Mouse (Mus musculus) T-helper 2 cell (primary cell): ENCODE data around the gene Zfp617.

ENCODE experiments used
- in situ Hi-C: fragments of 300-600 bp; cut with MboI, MseI; formaldehyde crosslinking; loops from one replicate; pipeline ENCODE4 v1.15.1; 2025; ENCODE audit warnings: high pct_unique_total_duplicates

The Zfp617 gene

DNA sequence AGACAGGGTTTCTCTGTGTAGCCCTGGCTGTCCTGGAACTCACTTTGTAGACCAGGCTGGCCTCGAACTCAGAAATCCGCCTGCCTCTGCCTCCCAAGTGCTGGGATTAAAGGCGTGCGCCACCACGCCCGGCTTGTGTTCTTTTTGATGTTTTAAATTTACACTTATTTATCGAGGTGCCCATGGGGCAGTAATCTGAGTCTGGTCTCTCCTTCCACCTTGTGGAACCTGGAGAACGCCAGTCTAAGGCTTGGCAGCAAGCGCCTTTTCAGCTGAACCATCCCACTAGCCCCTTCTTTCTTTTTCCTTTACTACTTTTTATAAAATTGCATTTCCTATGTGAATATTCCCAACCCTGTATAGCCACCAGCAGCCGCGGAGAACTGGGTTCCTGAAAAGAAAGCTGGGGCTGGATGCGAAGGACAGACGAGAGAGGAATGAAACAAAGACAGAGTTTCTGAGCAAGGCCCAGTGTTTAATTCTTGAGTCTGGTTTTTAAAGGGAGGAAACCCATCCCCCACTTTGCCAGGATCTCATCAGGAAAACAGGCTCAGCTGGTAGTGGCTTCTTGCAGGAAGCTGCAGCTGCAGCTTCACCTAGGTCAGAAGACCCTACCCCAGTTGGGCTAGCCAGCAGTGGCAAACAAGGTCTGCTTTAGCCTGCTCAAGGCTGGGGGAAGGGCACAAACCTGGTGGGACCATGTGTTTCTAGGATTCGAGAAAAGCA is 43.2 kb downstream of the Zfp617 start:
- in situ Hi-C loops, result loop anchor here (5.0 kb wide), 1 partner anchor 74 kb away; no protein-coding TSS in a partner anchor

DNA sequence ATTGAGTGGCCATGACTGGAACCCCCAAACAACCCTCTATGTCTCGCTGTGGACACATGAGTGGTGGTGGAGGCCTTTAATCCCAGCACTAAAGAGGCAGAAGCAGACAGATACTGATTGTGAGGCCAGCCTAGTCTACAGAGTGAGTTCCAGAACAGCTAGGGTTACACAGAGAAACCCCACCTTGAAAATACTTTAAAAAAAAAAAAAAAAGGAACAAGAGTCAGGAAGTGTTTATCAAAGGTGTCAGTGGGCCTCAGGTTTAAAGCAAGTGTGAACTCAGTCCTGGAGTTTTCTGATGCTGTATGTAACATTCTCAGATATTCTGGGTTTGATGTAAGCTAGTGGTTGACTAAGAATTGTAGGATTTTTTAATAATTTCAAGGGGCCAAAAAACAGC is 44.1 kb downstream of the Zfp617 start:
- in situ Hi-C loops, result loop anchor here (5.0 kb wide), 1 partner anchor 75 kb away; no protein-coding TSS in a partner anchor

GRCm38 (mm10) chr8:71952961-71953700 is 44.7 kb downstream of the Zfp617 start:
- in situ Hi-C loops, result loop anchor here (5.0 kb wide), 1 partner anchor 76 kb away; no protein-coding TSS in a partner anchor

GRCm38 (mm10) chr8:71954666-71955065 is 46.2 kb downstream of the Zfp617 start:
- in situ Hi-C loops, result loop anchor here (5.0 kb wide), 1 partner anchor 77 kb away; no protein-coding TSS in a partner anchor

DNA sequence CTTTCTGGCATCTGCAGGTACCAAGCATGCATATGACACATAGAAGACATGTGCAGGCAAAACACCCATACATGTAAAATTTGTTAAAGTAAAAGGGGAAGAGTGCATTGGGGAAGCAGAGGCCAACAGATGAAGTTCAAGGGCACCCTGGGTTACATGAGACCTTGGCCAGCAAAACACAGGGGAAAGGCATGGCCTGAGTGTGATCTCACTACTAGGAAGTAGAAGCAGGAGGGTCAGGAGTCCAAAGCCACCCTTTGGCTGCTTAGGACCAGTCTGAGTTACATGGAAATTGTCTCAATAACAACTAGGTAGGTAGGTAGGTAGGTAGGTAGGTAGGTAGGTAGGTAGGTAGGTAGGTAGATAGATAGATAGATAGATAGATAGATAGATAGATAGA is 52.0 kb downstream of the Zfp617 start:
- in situ Hi-C loops, result no loop called here

DNA sequence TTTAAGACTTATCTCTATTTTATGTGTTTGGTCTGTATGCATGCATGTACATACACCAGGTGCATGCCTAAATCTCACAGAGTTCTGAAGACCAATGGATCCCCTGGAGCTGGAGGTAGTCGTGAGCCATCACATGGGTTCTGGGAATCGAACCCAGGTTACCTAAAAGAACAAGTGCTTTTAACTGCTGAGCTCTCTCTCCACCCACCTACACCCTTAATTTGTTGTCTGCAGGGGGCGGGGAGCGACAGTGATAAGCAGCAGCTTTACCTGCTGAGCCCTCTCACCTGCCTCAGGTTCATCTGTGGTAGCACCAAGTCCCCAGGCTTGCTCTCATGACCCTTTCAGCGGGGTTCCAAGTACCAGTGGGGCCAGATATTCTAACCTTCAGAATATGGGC is 53.4 kb downstream of the Zfp617 start:
- in situ Hi-C loops, result no loop called here

DNA sequence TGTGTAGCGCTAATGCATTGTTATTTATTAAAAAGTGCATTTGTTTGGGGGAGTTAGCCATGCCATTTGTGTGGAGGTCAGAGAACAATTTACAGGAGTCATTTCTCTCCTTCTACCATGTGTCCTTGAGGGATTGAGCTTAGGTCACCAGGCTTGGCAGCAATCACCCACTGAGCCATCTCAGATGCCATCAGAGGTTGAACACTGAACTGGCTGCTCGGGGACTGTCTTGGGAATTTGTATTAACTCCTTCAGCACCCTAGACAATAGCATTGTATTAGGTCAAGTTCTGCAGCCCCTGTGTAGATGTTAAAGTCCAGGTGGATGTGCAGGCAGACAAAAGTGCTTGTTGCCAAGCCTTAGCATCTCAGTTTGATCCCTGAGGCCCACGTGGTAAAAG is 55.6 kb downstream of the Zfp617 start:
- in situ Hi-C loops, result no loop called here

DNA sequence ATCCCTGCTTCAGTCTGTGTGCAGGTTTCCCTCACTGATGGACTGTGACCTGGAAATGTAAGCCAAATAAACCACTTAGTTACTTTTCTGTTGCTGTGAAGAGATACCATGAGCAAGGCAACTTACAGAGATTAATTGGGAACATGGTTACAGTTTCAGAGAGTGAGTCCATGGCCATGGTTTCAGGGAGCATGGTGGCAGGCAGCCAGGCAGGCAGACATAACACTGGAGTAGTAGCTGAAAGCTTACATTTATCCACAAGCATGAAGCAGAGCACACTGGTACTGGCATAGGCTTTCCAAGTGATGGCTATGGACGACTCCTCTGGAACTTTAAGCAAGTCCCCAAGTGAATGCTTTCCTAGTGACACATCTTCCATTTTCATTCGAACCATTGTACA is 56.7 kb downstream of the Zfp617 start:
- in situ Hi-C loops, result no loop called here

GRCm38 (mm10) chr8:71966411-71966810 is 58.0 kb downstream of the Zfp617 start:
- in situ Hi-C loops, result no loop called here

DNA sequence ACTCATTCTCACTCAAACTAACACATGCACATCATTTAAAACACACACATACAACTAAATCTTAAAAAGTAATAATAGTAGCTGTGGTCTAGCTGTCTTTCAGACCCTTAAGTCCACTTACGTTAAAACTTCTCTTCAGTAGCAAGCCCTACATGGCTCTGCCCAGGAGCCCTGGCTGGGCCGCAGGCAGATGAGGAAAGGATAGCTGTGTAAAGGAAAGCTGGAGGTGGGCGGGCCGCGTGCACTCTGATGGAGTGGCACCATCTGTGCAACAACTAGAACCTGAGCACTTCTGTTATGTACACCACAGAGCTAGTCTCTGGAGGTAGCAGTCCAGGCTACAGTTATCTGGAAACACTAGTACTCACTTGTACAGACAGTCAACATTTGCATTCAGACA is 58.8 kb downstream of the Zfp617 start:
- in situ Hi-C loops, result no loop called here

- in situ Hi-C loops, result no loop called here
Measured at GRCm38 (mm10) chr8:71968100-71968499, 59.7 kb downstream of the Zfp617 start.

DNA sequence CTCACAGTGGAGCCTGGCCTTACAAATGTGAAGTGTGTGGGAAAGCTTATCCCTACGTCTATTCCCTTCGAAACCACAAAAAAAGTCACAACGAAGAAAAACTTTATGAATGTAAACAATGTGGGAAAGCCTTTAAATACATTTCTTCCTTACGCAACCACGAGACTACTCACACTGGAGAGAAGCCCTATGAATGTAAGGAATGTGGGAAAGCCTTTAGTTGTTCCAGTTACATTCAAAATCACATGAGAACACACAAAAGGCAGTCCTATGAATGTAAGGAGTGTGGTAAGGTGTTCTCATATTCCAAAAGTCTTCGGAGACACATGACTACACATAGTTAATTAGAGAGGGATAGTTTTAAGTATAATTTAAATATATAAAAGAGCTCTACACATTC is 60.2 kb downstream of the Zfp617 start:
- in situ Hi-C loops, result no loop called here

GRCm38 (mm10) chr8:71971945-71972344 is 63.5 kb downstream of the Zfp617 start:
- in situ Hi-C loops, result no loop called here

GRCm38 (mm10) chr8:71974211-71974610 is 65.8 kb downstream of the Zfp617 start:
- in situ Hi-C loops, result no loop called here

GRCm38 (mm10) chr8:71981032-71981431 is 72.6 kb downstream of the Zfp617 start:
- in situ Hi-C loops, result no loop called here

DNA sequence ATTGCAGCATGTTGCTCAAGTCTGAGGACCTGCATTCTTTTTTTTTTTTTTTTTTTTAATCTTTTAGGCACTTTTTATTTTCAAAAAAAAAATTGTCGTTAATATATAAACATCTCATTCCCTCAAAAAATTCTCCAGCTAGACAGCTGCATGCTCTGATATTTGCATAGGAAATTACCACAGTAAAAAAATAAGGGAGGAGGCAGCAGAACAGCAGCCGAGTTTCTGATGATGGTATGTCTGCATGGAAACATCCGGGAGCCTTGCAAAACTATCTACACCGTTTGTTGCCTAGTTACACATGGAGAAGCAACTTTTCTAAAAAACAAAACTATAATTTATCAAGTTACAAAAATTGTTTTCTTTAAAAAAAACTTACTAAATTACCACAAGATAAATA is 73.0 kb downstream of the Zfp617 start:
- in situ Hi-C loops, result no loop called here
